Mouse (Mus musculus): ENCODE results near the gene Yif1a. TPM values are rescaled to one million over a fixed set of nuclear protein-coding genes. Genes with fewer than 3 reads are reported as not detected.

The Yif1a gene
- total and polyA plus RNA-seq, 3 experiments: 11.3 to 44.2 (median 12.8) TPM

GRCm38 (mm10) chr19:5067867-5068569 lies 20.3 kb upstream of the Yif1a start, which contains the start of gene Cd248:
Cd248 (plus strand) TSS chr19:5068078.
- Histone ChIP-seq H3K27me3 (ENCODE audit: insufficient read depth, low read length) (peaks cover 38% of the 10 kb centered on the region), H3K4me1 (ENCODE audit: insufficient read depth, low read depth, low read length) (peaks cover 42% of the 10 kb centered on the region), H3K4me3 (ENCODE audit: low read depth, low read length) (peak within 1 kb of the TSS; percentile 25; the same call in 1 of the 2 replicates), H3K36me3 (replicated peaks) (no peaks in the 10 kb centered on the region), H3K9me3 (replicated peaks) (no peaks in the 10 kb centered on the region)
- ATAC-seq (ENCODE audit: extremely low read depth, insufficient number of reproducible peaks, low FRiP score, poor library complexity, severe bottlenecking): no peak
- TF ChIP-seq CTCF (IDR thresholded peaks at IDR 0.05; ENCODE audit: low read depth, low read length): no peak
- TF ChIP-seq GATA2 (IDR thresholded peaks at IDR 0.05; ENCODE audit: borderline replicate concordance, low read depth, low read length): no peak
- no peak for TF ChIP-seq TAL1 (conservative IDR thresholded peaks at IDR 0.05; ENCODE audit: low read depth, low read length)
- no peak for TF ChIP-seq POLR2AphosphoS5 (IDR thresholded peaks at IDR 0.05; ENCODE audit: insufficient replicate concordance, low read depth, low read length)
- no peak for TF ChIP-seq GATA1 (IDR thresholded peaks at IDR 0.05; ENCODE audit: borderline replicate concordance, low read length)
- peak; percentile 51 for DNase-seq (ENCODE audit: low spot score)

GRCm38 (mm10) chr19:5068570-5069234 lies 19.6 kb upstream of the Yif1a start:
- Histone ChIP-seq H3K9me3 (replicated peaks) (no peaks in the 10 kb centered on the region), H3K4me1 (ENCODE audit: insufficient read depth, low read depth, low read length) (peaks cover 43% of the 10 kb centered on the region), H3K36me3 (replicated peaks) (no peaks in the 10 kb centered on the region), H3K27me3 (ENCODE audit: insufficient read depth, low read length) (peaks cover 38% of the 10 kb centered on the region), H3K4me3 (ENCODE audit: low read depth, low read length) (peak overlapping the region; percentile 25; the same call in 1 of the 2 replicates)
- DNase-seq (ENCODE audit: low spot score) (no peak), ATAC-seq (ENCODE audit: extremely low read depth, insufficient number of reproducible peaks, low FRiP score, poor library complexity, severe bottlenecking) (no peak)
- TF ChIP-seq GATA1 (IDR thresholded peaks at IDR 0.05; ENCODE audit: borderline replicate concordance, low read length) (no peak), POLR2AphosphoS5 (IDR thresholded peaks at IDR 0.05; ENCODE audit: insufficient replicate concordance, low read depth, low read length) (no peak), GATA2 (IDR thresholded peaks at IDR 0.05; ENCODE audit: borderline replicate concordance, low read depth, low read length) (no peak), CTCF (IDR thresholded peaks at IDR 0.05; ENCODE audit: low read depth, low read length) (no peak), TAL1 (conservative IDR thresholded peaks at IDR 0.05; ENCODE audit: low read depth, low read length) (no peak)

DNA sequence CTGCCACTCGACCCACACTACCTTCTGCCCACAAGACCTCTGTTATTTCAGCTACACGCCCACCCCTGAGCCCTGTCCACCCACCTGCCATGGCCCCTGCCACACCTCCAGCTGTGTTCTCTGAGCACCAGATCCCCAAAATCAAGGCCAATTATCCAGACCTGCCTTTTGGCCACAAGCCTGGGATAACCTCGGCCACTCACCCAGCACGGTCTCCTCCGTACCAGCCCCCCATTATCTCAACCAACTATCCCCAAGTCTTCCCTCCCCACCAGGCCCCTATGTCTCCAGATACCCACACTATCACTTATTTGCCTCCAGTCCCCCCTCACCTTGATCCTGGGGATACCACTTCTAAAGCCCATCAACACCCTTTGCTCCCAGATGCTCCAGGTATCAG lies 18.9 kb upstream of the Yif1a start:
- DNase-seq (ENCODE audit: low spot score) (no peak), ATAC-seq (ENCODE audit: extremely low read depth, insufficient number of reproducible peaks, low FRiP score, poor library complexity, severe bottlenecking) (no peak)
- peaks cover 44% of the 10 kb centered on the region for H3K27me3 ChIP-seq (ENCODE audit: insufficient read depth, low read length)
- no peak overlapping the region for H3K4me3 ChIP-seq (ENCODE audit: low read depth, low read length)
- H3K36me3 ChIP-seq (replicated peaks): no peaks in the 10 kb centered on the region
- TF ChIP-seq GATA1 (IDR thresholded peaks at IDR 0.05; ENCODE audit: borderline replicate concordance, low read length): no peak
- TF ChIP-seq POLR2AphosphoS5 (IDR thresholded peaks at IDR 0.05; ENCODE audit: insufficient replicate concordance, low read depth, low read length): no peak
- TF ChIP-seq GATA2 (IDR thresholded peaks at IDR 0.05; ENCODE audit: borderline replicate concordance, low read depth, low read length): no peak
- TF ChIP-seq TAL1 (conservative IDR thresholded peaks at IDR 0.05; ENCODE audit: low read depth, low read length): no peak
- no peak for TF ChIP-seq CTCF (IDR thresholded peaks at IDR 0.05; ENCODE audit: low read depth, low read length)
- no peaks in the 10 kb centered on the region for H3K9me3 ChIP-seq (replicated peaks)
- peaks cover 43% of the 10 kb centered on the region for H3K4me1 ChIP-seq (ENCODE audit: insufficient read depth, low read depth, low read length)

DNA sequence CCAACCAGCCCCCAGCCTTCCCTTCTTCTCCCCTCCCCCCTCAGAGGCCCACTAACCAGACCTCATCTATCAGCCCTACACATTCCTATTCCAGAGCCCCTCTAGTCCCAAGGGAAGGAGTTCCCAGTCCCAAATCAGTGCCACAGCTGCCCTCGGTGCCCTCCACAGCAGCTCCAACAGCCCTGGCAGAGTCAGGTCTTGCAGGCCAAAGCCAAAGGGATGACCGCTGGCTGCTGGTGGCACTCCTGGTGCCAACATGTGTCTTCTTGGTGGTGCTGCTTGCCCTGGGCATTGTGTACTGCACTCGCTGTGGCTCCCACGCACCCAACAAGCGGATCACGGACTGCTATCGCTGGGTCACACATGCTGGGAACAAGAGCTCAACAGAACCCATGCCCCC lies 18.4 kb upstream of the Yif1a start:
- Histone ChIP-seq H3K4me3 (ENCODE audit: low read depth, low read length) (no peak overlapping the region), H3K27me3 (ENCODE audit: insufficient read depth, low read length) (peaks cover 47% of the 10 kb centered on the region), H3K4me1 (ENCODE audit: insufficient read depth, low read depth, low read length) (peaks cover 43% of the 10 kb centered on the region)

DNA sequence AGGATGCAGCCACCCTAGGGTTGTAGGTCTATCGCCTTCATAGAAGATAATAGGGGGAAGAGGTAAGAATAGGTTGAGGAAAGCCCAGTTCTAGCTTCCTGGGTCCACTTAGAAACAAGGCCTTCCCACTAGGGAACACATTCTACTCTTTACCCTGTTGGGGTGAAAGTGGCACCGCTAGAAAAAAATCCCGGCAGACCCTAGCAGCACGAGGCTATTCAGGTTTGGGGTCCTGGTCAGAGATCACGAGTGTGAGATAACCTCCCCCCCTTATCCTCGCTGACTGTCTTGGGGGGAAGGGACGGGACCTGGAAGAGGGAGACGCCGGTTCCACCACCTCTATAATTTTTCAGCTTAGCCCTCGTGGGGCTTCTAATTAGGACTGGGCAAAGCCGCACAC lies 17.3 kb upstream of the Yif1a start:
- peaks cover 47% of the 10 kb centered on the region for H3K27me3 ChIP-seq (ENCODE audit: insufficient read depth, low read length)
- H3K4me1 ChIP-seq (ENCODE audit: insufficient read depth, low read depth, low read length): peaks cover 43% of the 10 kb centered on the region
- no peaks in the 10 kb centered on the region for H3K36me3 ChIP-seq (replicated peaks)
- peak overlapping the region; percentile 70; the same call in 1 of the 2 replicates for H3K4me3 ChIP-seq (ENCODE audit: low read depth, low read length)
- no peak for TF ChIP-seq TAL1 (conservative IDR thresholded peaks at IDR 0.05; ENCODE audit: low read depth, low read length)
- no peak for TF ChIP-seq POLR2AphosphoS5 (IDR thresholded peaks at IDR 0.05; ENCODE audit: insufficient replicate concordance, low read depth, low read length)
- TF ChIP-seq CTCF (IDR thresholded peaks at IDR 0.05; ENCODE audit: low read depth, low read length): no peak
- no peak for TF ChIP-seq GATA1 (IDR thresholded peaks at IDR 0.05; ENCODE audit: borderline replicate concordance, low read length)
- no peak for TF ChIP-seq GATA2 (IDR thresholded peaks at IDR 0.05; ENCODE audit: borderline replicate concordance, low read depth, low read length)
- ATAC-seq (ENCODE audit: extremely low read depth, insufficient number of reproducible peaks, low FRiP score, poor library complexity, severe bottlenecking) (no peak), DNase-seq (ENCODE audit: low spot score) (no peak)
- H3K9me3 ChIP-seq (replicated peaks): no peaks in the 10 kb centered on the region

More for the DNA sequence above, 18.4 kb upstream of the Yif1a start:
- no peak for ATAC-seq (ENCODE audit: extremely low read depth, insufficient number of reproducible peaks, low FRiP score, poor library complexity, severe bottlenecking)
- no peak for DNase-seq (ENCODE audit: low spot score)
- TF ChIP-seq POLR2AphosphoS5 (IDR thresholded peaks at IDR 0.05; ENCODE audit: insufficient replicate concordance, low read depth, low read length): no peak
- TF ChIP-seq GATA2 (IDR thresholded peaks at IDR 0.05; ENCODE audit: borderline replicate concordance, low read depth, low read length): no peak
- no peak for TF ChIP-seq CTCF (IDR thresholded peaks at IDR 0.05; ENCODE audit: low read depth, low read length)
- no peak for TF ChIP-seq TAL1 (conservative IDR thresholded peaks at IDR 0.05; ENCODE audit: low read depth, low read length)
- TF ChIP-seq GATA1 (IDR thresholded peaks at IDR 0.05; ENCODE audit: borderline replicate concordance, low read length): no peak
- Histone ChIP-seq H3K36me3 (replicated peaks) (no peaks in the 10 kb centered on the region), H3K9me3 (replicated peaks) (no peaks in the 10 kb centered on the region)
